Mouse (Mus musculus) heart, adult 2 months (tissue): ENCODE data around the gene Man1c1.

Source experiments
- CTCF ChIP-seq: fragments of 200-600 bp; IDR thresholded peaks from 2 replicates; pipeline ENCODE4 v1.8.1; 2022; ENCODE audit warnings: antibody characterized with exemption, mild to moderate bottlenecking, moderate library complexity
- EP300 ChIP-seq: fragments of 200-500 bp; IDR thresholded peaks from 2 replicates; pipeline ENCODE4 v1.6.1; 2011; ENCODE audit warnings: low read depth, low read length, control low read depth; ENCODE audit not compliant: insufficient read depth
- POLR2A ChIP-seq: fragments of 200-500 bp; IDR thresholded peaks from 2 replicates; pipeline ENCODE4 v1.6.1; 2011; ENCODE audit warnings: mild to moderate bottlenecking, low read depth, low read length, control low read depth; ENCODE audit not compliant: insufficient read depth

DNA sequence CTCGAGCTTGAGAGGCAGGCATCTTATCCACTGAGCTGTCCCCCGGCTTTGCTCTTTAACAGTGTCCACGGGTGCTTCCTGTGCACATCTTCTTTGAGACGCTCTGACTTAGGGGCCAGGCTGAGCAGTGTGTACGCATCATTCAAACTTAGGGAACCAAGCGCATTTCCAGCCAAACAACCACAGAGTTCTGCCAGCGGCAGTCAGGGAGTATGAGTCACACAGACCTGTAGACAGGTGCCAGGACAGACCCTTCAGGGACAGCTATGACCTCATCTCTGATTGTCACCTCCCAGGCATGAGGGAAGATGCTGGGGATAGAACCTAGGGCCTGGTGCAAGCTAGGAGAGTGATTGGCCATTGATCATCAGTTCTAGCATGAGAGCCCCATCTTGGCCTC, 144.9 kb downstream of the Man1c1 start:
- TF ChIP-seq CTCF (no peak), EP300 (no peak), POLR2A (no peak)
